Mouse (Mus musculus): Measurements from ENCODE around the gene Gtf3c1. TPM values are rescaled to one million over a fixed set of nuclear protein-coding genes. Genes with fewer than 3 reads are reported as not detected.

Gene Gtf3c1
- total and polyA plus RNA-seq, 3 experiments, result 23.7 to 36.1 TPM; not detected in 1

GRCm38 (mm10) chr7:125637220-125638140, 70.1 kb downstream of the Gtf3c1 start:
- H3K79me2 ChIP-seq (ENCODE audit: control insufficient read depth, insufficient read depth, low read length, poor library complexity), result no peaks in the 10 kb centered on the region
- no peak for DNase-seq (ENCODE audit: low read depth, low spot score)
- H3K4me1 ChIP-seq (ENCODE audit: control insufficient read depth in 1 of 2, insufficient read depth in 2 of 2, low read length in 2 of 2), result 0 out of 4 replicates have a peak, but pooled peaks cover 0 to 4% of the 10 kb centered on the region in 2 experiments
- TF ChIP-seq CHD1 (IDR thresholded peaks at IDR 0.05; ENCODE audit: low read depth, low read length), result no peak
- TF ChIP-seq ZNF384 (IDR thresholded peaks at IDR 0.05; ENCODE audit: low read depth, low read length), result no peak
- no peak for TF ChIP-seq HCFC1 (IDR thresholded peaks at IDR 0.05; ENCODE audit: low read depth, low read length)
- TF ChIP-seq MAFK (IDR thresholded peaks at IDR 0.05; ENCODE audit: borderline replicate concordance, low read depth, low read length), result no peak
- TF ChIP-seq POLR2A (IDR thresholded peaks at IDR 0.05; ENCODE audit: control insufficient read depth in 1 of 2, insufficient read depth in 1 of 2, low read depth in 1 of 2, low read length in 2 of 2, poor library complexity in 1 of 2), result no peak
- no peak for TF ChIP-seq GATA1 (IDR thresholded peaks at IDR 0.05; ENCODE audit: low read depth, low read length)
- TF ChIP-seq MYB (IDR thresholded peaks at IDR 0.05; ENCODE audit: low read depth, low read length), result no peak
- no peak for TF ChIP-seq TBP (IDR thresholded peaks at IDR 0.05; ENCODE audit: low read depth, low read length)
- no peak for TF ChIP-seq ZC3H11A (IDR thresholded peaks at IDR 0.05; ENCODE audit: low read depth, low read length)
- TF ChIP-seq SIN3A (IDR thresholded peaks at IDR 0.05; ENCODE audit: low read length), result no peak
- TF ChIP-seq POLR2AphosphoS2 (IDR thresholded peaks at IDR 0.05; ENCODE audit: low read length), result no peak
- TF ChIP-seq ZMIZ1 (IDR thresholded peaks at IDR 0.05; ENCODE audit: low read depth, low read length), result no peak
- TF ChIP-seq SMC3 (IDR thresholded peaks at IDR 0.05; ENCODE audit: low read depth, low read length), result no peak
- H3K27ac ChIP-seq (ENCODE audit: control insufficient read depth, low read depth, low read length), result no peak overlapping the region
- no peaks in the 10 kb centered on the region for H3K9me3 ChIP-seq (replicated peaks; ENCODE audit: insufficient read depth, low read length)
- H3K4me3 ChIP-seq (ENCODE audit: control insufficient read depth in 1 of 2, insufficient read depth in 1 of 2, low read depth in 2 of 2, low read length in 2 of 2), result no peak overlapping the region
- H3K27me3 ChIP-seq (ENCODE audit: control insufficient read depth in 1 of 2, insufficient read depth in 2 of 2, low read length in 2 of 2), result no peaks in the 10 kb centered on the region
- H3K36me3 ChIP-seq (ENCODE audit: control insufficient read depth in 1 of 2, insufficient read depth in 2 of 2, low read length in 2 of 2), result no peaks in the 10 kb centered on the region; a peak in 1 of 4 replicates
- no peak overlapping the region for H3K9ac ChIP-seq (ENCODE audit: control insufficient read depth, low read depth, low read length, poor library complexity, severe bottlenecking)

GRCm38 (mm10) chr7:125630989-125631388, 76.6 kb downstream of the Gtf3c1 start:
- Histone ChIP-seq H3K9ac (ENCODE audit: control insufficient read depth, low read depth, low read length, poor library complexity, severe bottlenecking) (no peak overlapping the region), H3K4me3 (ENCODE audit: control insufficient read depth in 1 of 2, insufficient read depth in 1 of 2, low read depth in 2 of 2, low read length in 2 of 2) (no peak overlapping the region), H3K27me3 (ENCODE audit: control insufficient read depth in 1 of 2, insufficient read depth in 2 of 2, low read length in 2 of 2) (no peaks in the 10 kb centered on the region), H3K27ac (ENCODE audit: control insufficient read depth, low read depth, low read length) (no peak overlapping the region), H3K9me3 (replicated peaks; ENCODE audit: insufficient read depth, low read length) (no peaks in the 10 kb centered on the region), H3K36me3 (ENCODE audit: control insufficient read depth in 1 of 2, insufficient read depth in 2 of 2, low read length in 2 of 2) (no peaks in the 10 kb centered on the region), H3K4me1 (ENCODE audit: control insufficient read depth in 1 of 2, insufficient read depth in 2 of 2, low read length in 2 of 2) (0 out of 4 replicates have a peak, but pooled peaks cover 0 to 4% of the 10 kb centered on the region in 2 experiments), H3K79me2 (ENCODE audit: control insufficient read depth, insufficient read depth, low read length, poor library complexity) (no peaks in the 10 kb centered on the region)
- TF ChIP-seq CTCF (IDR thresholded peaks at IDR 0.05 in 2 of 3, conservative IDR thresholded peaks at IDR 0.05 in 1 of 3; ENCODE audit: control insufficient read depth in 1 of 3, insufficient read depth in 1 of 3, low read depth in 2 of 3, low read length in 3 of 3, poor library complexity in 1 of 3, severe bottlenecking in 1 of 3), result no peak
- no peak for TF ChIP-seq SIN3A (IDR thresholded peaks at IDR 0.05; ENCODE audit: low read length)
- TF ChIP-seq MAFK (IDR thresholded peaks at IDR 0.05; ENCODE audit: borderline replicate concordance, low read depth, low read length), result no peak
- no peak for TF ChIP-seq USF2 (IDR thresholded peaks at IDR 0.05; ENCODE audit: borderline replicate concordance in 1 of 2, insufficient read depth in 1 of 2, low read depth in 1 of 2, low read length in 2 of 2)
- no peak for TF ChIP-seq ELF1 (IDR thresholded peaks at IDR 0.05; ENCODE audit: low read depth, low read length)
- TF ChIP-seq MXI1 (IDR thresholded peaks at IDR 0.05; ENCODE audit: low read depth, low read length), result no peak
- no peak for TF ChIP-seq NRF1 (IDR thresholded peaks at IDR 0.05; ENCODE audit: insufficient read depth, low read depth, low read length, poor library complexity, severe bottlenecking)
- TF ChIP-seq USF1 (IDR thresholded peaks at IDR 0.05; ENCODE audit: low read depth, low read length), result no peak
- TF ChIP-seq MAX (IDR thresholded peaks at IDR 0.05; ENCODE audit: low read length), result no peak
- no peak for TF ChIP-seq NELFE (IDR thresholded peaks at IDR 0.05; ENCODE audit: low read depth, low read length)
- TF ChIP-seq RCOR1 (IDR thresholded peaks at IDR 0.05; ENCODE audit: low read depth, low read length), result no peak
- no peak for TF ChIP-seq E2F4 (IDR thresholded peaks at IDR 0.05; ENCODE audit: borderline replicate concordance, low read depth, low read length)
- TF ChIP-seq JUND (IDR thresholded peaks at IDR 0.05; ENCODE audit: low read depth, low read length), result no peak
- TF ChIP-seq EP300 (IDR thresholded peaks at IDR 0.05; ENCODE audit: low read depth in 1 of 2, low read length in 2 of 2), result no peak
- TF ChIP-seq SMC3 (IDR thresholded peaks at IDR 0.05; ENCODE audit: low read depth, low read length), result no peak
- no peak for DNase-seq (ENCODE audit: low read depth, low spot score)
